Mouse (Mus musculus): ENCODE measurements around the gene Ints1.
"Not testable (repeated sequence)": the region's sequence is repeated elsewhere in the genome, so short reads cannot be mapped to it uniquely, and the experiment has no call there.

The Ints1 gene

DNA sequence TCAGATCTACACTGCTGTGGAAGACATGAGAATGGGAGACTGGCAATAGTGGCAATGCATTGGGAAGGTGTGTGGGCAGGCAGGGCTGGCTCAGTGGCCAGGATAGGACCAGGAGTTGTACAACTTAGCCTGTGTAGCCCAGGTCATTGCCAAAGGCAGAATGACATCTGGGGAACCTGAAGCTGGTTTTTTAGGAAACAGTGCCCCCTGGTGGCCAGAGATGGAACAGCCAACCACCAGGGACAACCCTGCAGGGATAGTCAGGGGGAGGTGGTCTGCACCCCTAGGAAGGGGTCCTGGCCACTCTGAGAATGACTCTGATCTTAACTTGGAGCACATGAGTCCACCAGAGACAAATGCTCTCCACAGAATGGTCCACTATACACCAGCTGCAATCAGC is 24.9 kb downstream of the Ints1 start:
- peak; percentile 85 to 89 for DNase-seq

DNA sequence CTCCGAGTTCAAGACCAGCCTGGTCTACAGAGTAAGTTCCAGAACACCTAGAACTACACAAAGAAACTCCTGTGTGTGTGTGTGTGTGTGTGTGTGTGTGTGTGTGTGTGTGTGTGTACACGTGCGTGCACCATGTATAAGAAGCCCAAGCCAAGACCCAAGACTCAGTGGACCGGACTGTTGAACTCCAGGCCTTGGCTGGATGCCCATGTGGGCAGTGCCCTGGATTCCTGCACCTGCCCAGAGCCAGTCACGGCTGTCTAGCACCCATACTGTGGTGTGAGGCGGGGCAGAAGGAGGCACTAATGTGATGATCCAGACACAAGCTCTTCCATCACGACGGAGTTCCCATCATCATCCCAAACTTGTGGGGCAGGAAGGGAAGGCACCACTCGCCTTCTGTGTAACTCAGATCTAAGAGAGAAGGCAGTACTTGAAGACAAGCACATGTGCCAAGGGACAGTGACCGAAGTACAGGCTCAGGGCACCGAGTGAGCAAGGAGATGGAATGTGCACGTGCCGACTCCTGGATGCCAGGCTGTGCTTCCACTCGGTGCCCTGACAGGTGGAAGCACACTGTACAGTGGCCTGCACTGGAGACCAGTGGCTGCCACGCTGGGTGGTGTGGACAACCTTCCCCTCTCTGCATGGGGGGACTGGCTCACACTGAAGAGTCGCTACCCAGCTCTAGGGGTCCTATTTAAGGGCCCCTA is 25.9 kb downstream of the Ints1 start:
- peak in 1 of 2 experiments; percentile 69 for DNase-seq

DNA sequence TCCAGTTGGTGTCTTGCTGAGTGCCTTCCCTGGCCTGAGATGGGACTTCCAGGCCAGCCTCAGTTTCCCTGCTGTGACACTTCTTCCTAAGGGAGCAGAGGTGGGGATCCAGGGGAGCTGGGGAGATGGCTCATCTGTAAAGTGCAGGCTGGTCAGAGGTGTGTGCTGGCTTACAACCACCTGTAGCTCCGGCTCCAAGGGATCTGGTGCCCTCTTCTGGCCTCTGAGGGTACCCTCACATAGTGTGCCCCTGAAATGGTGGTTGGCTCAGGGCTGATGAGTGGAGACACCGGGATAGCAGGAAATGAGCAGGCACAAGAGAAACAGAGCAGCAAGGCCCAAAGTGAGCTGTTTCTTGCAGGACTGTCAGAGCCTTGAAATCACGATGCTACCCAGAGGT is 29.7 kb downstream of the Ints1 start:
- peak; percentile 70 to 81 for DNase-seq

DNA sequence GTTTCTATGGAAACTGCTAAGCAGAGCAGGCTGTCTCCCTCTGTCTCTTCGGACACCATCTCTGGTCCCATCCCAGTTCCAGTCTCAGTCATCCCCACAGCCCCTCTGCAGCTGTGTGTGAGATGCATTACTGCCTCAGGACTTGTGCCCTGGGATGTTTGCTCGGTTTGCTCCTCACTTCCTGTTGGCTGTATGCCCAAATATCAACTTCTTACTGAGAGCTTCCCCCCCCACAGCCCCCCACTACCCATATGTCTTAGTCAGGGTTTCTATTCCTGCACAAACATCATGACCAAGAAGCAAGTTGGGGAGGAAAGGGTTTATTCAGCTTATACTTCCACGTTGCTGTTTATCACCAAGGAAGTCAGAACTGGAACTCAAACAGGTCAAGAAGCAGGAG is 32.8 kb downstream of the Ints1 start:
- not testable (repeated sequence) for DNase-seq

DNA sequence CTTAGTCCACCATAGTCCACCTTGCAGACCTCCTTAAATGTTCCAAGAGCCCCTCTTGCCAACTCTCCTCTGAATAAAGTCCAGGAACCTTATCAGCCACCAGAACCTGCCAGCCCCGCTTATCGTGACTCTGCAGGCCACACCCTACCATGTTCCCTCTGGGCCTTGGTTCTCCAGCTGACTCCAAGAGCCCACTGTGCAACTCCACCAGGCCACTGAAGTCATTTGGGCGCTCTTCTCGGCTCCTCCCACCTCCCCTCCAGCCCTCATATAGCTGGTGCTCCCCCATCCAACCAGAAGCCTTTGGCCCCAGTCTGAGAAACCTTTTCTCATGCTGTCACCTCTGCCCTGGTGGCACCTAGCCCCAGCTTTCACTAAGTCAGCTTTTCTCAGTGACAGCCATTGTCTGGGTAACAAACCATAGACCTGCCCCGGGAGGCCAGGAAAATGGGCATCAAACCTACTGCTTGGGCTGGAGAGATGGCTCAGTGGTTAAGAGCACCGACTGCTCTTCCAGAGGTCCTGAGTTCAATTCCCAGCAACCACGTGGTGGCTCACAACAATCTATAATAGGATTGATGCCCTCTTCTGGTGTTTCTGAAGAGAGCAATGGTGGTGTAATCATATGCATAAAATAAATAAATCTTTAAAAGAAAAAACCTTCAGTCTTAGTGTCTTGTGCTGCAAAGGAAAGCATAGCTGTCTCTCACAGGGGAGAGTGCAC is 36.7 kb downstream of the Ints1 start:
- no peak for DNase-seq

DNA sequence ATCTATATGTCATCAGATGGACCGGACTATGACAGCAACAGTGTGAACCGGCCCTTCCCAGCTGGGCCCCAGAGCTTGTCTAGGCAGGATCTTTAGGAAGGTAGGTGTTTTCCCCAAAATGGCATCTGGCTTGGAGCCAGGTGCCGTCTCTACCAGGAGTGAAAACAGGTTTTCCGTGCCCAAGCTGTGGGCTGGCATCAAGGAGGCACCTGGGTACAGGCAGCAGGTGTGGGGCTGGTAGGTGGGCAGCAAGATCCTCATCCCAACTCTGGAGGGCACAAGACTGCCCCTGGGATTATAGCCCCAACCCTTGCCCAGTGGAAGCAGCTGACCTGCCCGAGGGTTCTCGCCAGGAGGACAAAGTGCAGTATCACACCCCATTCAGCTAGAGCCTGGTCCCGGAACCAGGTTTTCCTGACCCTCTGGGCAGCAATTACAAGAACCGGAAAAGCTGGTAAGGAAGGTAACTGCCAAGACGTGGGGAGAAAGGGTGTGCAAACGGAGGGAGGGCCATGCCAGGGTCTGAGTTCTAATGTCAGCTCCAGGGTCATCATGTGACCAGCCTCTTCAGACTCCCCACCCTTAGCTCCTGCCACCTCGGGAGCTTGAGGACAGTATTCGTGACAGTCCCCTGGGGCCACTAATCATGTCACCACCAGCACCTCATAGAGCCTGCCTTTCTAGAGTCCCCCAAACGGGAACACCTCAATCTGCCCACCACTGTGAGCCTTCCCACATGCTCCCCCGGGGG is 37.5 kb downstream of the Ints1 start:
- no peak for DNase-seq

DNA sequence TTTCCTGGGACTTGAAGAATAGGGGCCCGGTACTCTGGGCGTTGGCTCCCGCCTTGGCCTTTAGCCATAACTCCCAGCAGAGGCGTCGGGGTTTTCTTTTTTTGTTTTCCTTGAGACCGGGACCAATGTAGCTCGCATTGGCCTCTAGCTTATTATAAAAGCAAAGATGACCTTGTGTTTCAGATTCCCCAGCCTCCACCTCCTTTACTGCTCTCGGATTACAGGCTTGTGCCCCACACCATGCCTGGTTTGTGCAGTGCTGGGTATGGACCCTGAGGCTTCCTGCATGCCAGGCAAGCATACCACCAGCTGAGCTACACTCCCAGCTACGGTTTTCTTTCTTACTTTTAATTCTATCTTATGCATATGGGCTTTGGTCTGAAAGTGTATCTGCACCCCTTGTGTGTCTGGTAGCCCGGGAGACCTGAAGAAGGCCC is 39.0 kb downstream of the Ints1 start:
- no peak for DNase-seq

DNA sequence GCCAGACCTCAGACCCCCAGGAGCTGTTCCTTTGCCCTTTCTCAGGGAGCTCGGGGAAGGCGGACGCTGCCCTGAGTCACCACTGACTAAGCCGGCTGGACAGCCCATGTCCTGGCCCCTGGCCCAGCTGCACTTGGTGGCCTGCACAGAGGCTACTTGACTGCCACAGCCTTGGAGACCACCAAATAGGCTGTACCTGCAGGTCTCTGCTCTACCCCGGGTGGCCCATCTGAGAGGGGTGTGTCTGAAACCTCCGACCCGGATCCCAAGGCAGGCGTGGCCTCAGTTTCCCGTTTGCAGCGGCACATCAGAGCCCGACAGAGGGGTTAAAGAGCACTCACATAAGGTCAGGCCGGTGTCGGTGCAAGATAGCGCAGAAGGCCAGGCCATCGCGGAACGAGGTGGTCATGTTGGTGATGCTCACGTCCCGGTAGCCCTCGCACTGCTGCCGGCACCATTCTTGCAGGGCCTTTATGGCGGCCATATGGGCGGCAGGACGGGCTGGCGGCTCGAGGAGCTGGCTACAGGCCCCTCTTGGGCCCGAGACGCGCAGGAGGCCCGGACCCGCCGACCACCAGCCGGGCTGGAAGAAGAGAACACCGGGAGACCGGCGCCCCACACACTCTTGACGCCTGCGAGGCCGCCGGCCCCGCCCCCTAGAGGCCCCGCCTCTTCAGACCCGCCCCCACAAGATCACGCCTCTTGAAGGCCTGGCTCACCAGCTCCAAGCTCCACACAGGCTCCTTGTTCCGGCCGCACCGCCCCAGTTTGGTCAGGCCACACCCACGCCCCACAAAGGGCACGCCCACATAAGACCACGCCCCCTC is 39.6 kb downstream of the Ints1 start, which contains the start of gene Micall2:
TSS of gene Micall2 (minus strand) at position 660 of the 827 bp plus-strand sequence.
- DNase-seq: peak; percentile 82 to 89

DNA sequence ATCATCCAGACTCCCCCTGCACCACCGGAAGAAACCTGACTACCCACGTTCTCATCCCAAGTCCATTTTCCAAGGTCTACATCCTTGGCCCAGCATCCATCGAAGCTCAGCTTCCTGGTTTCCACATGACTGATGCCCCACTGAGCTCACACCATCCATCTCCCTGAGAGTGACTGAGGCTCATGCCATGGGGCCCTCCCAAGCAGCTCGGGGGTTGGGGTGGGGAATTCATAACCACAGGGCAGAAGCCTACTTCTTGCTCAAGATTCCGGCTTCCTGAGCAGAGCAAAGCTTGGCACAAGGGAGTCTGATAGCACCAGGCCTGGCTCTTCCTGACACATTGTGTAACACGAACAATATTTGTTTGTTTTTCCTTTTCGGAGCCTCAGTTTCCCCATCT is 40.7 kb downstream of the Ints1 start:
- DNase-seq: no peak

DNA sequence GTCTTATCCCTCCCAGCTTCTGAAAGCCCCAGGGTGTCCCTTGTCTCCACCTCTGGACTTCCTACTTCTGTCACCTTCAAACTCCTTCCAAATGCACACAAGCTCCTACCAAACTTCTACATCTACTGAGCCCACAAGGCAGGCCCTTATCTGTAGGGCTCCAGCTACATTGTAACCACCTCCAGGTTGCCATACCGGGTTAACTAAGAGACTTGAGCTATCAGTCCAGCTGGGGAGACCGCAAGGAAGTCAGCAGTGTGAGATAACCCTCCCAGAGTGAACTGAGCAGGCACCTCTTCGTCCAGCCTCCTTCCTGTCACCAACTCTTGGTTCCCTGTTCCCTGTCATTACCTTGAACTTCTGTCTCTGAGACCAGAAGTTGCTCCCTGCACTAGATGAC is 41.5 kb downstream of the Ints1 start:
- no peak for DNase-seq

DNA sequence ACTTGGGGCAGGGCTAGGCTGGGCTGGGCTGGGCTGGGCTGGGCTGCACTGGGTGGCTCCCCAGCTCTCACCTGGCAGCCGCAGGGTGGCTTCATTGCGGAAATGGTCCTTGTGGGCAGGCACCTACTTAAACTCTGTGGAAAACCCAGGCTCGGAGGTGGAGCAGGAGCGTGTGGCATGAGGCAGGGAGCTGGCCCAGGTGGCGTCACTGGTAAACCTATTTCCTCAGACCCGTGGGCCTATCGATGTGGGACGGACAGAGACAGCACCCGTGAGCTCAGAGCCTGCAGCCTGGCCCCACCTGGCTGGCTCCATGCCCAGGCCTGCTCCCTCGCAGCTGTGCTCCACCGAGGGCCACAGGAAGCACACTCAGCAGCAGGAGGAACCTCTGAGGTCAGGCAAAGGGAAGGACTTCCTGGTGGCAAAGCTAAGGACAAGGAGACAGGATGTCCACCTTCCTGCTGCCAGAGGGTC is 42.8 kb downstream of the Ints1 start:
- no peak for DNase-seq

DNA sequence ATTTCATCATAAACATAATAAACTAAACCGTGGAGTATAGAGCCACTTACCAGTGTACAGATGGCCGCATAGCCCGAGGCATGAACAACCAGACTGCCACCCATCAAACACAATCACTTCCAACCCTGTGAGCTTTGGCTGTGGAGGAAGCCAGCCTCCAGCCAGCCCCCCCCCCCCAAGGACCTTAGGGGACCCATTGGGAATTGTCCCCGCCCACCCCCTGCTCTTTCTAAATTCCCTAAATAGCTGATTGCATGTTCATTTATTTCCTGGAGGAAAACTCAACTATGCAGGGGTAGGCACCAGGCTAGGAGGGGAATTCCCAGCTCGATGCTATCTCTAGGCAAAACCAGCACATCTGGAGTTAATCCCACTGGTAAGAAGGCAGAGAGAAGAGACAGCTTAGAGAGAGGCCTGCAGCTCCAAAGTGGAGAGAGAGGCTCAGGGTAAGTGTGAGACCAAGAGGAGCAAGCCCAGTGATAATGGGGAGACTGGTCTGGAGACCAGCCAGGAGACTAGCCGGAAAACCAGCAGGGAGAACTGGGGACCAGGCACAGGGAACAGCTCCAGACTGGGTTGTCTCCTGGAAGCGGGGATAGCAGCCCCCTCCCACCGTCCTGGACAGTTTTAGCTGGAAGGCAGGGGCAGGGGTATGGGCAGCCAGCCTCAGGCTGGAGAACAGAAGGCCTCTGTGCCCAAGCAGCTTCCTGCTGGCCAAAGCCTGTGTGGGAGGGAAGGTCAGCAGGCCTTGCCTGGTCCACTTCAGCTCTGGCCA is 44.6 kb downstream of the Ints1 start:
- DNase-seq: peak; percentile 59 to 65

DNA sequence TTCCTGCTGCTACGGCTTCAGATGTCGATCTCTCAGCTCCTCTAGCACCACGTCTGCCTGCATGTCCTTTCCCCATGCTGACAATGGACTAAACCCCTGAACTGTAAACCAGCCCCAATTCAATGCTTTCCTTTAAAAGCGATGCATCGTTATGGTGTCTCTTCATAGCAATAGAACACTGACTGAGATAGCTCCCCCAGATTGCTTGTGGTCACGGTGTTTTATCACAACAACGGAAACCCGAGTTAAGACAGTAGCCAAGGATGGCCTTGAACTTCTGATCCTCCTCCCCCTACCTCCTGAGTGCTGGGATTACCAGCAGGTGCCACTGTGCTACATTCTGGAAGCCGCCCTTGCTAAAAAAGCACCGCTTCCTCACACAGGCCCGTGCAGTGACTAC is 48.2 kb downstream of the Ints1 start:
- DNase-seq: no peak

DNA sequence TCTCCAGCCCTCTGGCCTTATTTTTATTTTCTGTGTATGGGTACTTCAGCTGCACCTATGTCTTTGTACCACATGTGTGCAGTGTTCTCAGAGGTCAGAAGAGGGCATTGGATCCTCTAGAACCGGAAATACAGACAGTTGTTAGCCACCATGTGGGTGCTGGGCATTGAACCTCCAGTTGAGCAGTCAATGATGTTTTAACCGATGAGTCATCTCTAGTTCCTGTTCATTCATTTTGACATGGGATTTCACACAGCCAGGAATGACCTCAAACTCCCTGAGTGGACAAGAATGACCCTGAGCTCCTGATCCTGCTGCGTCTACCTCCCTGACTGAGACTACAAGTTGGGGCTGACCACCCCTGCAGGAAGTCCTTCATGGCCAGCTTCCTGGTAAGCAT is 49.3 kb downstream of the Ints1 start:
- no peak for DNase-seq

DNA sequence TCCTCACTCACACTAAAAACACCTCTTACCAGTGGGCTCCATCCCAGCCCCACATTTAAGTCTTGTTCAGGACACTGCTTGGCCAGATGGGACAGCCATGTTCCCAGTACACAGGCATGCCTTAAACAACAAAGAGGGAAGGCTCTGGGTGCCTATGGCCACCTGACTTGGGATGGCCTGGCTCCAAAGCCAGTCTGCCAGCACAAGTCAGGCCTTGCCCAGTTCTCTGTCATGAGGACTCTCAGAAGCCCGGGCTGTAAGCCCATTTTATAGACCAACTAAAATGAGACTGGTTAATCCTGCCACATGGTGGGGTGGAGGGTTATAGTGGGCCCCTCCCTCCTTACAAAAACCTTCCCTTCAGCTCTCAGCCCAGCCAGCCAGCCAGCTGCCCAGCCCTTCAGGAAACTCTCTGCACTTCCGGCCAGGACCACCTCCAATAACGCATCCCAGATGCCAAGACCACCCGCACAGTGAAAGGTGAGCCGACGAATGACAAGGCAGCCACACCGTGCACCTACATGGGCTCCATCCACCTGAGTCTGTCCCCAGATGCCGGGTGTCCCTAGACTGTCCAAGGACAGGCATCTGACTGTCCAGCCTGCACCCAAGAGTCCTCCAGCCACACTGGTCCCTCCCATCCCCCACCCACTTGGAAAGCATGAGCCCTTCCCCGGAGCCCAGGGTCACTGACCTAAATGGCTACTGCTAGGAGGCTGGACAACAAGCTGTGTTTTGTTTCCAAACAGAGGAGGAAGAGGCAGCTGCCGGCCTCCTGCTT is 50.9 kb downstream of the Ints1 start:
- DNase-seq: peak; percentile 40 to 65

DNA sequence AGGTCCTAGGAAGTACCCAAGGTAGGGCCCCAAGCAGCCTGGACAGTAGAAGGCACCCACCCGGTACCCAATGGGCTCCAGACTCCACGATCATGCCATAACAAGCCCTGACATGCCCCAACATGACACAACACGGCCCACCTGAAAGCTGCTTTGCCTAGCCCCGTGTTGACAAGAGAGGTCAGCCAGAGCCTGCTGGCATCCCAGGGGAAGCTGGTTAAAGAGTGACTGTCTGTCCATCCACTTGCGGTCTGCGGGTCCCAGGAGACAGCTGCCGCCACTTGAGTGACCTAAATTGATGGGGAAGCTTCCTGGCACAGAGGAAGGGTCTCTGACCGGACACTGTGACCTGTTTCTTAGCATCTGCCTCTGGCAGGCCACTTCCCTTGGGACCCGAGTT is 52.4 kb downstream of the Ints1 start:
- no peak for DNase-seq

DNA sequence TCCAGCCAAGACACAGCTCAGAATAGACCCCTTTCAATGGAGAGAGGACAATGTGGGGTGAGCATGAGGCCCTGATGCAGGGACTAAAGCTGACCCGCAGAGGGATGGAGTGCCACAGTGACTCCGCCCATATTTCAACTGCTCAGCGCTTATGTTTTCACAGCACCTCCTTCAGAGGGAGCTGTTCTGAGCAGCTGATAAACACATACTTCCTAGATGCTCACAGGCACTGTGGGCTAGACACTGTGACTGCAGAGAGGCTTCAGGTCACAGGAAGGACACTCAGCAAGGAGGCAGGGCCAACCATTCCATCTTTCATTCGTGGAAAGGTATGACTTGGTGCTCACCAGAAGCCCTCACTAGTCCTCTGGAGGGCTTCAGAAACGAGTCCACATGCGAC is 52.8 kb downstream of the Ints1 start:
- DNase-seq: no peak

DNA sequence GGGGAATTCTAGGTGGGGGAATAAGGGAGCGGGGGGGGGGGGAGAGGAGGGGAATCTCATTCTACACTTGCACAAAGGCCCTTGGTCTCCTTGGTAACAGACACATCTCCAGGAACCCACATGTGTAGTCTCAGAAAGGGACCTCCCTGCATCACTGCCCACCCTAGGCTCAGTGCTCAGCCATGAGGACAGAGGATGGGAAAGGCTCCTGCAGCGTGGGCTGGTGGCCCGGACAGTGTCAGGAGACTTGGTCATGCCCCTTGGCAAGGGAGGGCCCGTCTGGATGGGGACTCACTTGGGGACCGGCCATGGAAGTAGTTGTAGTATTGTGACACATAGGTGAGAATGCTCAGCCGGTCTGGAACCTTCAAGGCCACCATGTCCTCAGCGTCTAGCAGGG is 56.5 kb downstream of the Ints1 start:
- no peak for DNase-seq

DNA sequence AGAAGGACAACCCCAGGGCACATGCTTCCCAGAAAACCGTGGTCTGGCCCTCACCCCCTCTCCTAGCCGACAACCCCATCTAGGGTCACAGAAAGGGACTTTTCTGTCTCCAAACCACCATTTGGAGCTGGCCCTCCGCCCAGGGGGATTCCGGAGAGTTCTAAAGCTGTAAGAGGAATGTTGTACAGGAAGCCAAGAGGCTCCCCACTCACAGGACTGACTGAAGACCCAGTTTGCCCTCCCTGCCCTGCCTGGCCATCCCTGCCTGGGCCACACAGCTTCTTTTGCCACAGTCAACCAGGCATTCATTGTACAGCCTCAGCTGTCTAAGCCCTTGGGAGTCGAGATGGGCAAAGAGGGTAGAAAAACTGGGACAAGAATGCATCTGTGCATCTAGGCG is 56.9 kb downstream of the Ints1 start:
- peak in 1 of 2 experiments; percentile 46 for DNase-seq

DNA sequence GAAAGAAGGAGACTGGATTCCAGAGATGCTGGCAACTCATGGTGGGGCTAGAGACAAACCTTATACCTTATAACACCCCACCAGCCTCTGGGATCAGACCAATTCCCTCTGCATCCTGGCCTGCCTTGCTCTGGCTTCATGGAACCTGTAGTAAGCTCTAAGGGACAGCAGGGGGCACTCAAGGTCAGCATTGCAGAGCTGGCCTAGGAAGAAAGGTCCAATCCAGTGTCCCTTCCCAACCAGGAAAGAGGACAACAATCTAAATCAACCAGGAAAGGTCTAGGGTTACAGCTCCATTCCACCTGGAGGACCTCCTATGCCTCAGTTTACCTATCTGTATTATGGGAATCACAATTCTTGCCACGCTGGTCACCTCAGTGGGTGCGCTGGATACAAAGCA is 57.8 kb downstream of the Ints1 start:
- peak; percentile 80 to 82 for DNase-seq

DNA sequence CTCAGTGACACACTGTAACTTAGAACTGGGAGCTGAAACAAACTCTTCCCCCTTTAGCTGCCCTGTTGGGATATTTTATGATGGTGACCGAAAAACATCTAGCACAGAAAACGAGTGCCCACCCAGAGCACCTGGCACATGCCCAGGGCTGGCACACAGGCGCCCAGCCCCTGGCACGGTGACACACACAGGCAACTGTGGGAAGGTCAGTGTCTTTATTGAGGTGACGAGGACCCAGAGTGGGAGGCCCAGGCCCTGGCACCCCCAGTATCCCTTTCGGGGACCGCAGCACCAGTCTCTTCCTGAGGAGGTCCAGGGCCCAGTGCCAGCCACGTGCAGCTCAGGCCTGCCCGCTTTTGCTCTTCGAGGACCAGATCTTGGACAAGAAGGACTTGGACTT is 69.0 kb downstream of the Ints1 start:
- DNase-seq: peak in 1 of 2 experiments; percentile 61
